Mouse (Mus musculus): ENCODE results near the gene Tmem59l. TPM values are rescaled to one million over a fixed set of nuclear protein-coding genes. Genes with fewer than 3 reads are reported as not detected.

Gene Tmem59l
- polyA plus RNA-seq, 1 experiment from 2014 or later, result 2.4 TPM

DNA sequence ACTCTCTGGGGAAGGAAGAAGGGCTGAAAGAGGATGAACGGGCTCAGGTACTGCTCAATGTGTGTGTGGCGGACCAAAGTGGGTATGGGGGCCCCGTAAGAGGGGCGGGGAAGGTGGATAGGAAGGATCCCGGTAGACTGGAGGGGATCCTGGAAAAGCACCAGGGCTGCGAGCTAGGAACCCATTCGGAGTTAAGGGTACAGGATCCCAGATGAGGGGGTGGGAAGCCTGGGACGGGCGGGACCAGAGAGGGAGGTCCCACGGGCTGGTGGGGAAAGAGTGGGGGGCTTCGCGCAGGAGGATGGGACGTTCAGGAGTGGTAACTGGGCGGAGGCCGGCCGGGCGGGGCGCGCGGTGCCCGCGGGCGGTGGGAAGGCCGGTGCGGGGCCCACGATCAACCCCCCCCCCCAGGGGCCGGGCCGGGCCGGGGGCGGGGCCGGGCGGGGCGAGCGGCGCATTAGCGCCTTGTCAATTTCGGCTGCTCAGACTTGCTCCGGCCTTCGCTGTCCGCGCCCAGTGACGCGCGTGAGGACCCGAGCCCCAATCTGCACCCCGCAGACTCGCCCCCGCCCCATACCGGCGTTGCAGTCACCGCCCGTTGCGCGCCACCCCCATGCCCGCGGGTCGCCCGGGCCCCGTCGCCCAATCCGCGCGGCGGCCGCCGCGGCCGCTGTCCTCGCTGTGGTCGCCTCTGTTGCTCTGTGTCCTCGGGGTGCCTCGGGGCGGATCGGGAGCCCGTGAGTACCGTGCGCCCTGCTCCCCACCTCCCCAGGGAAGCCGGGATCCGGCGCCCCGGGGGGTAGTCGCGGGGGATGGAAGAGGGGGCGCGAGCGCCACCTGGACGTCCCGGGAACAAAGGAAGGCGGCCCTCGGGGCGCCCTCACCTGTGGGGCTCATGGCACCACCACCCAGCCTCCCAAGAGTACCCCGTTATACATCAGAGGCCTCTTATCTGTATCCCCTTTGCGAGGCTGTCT lies 5.8 kb upstream of the Tmem59l start, which contains the start of gene Crlf1:
Crlf1 (plus strand) TSS at position 495 of the 977 bp plus-strand sequence.
- Histone ChIP-seq H3K9ac (ENCODE audit: low read depth, low read length) (no peak within 1 kb of the TSS), H3K4me1 (replicated peaks; ENCODE audit: control insufficient read depth, insufficient read depth, low read length) (peaks cover 6% of the 10 kb centered on the region; the same call in 1 of the 2 replicates), H3K36me3 (ENCODE audit: control insufficient read depth, insufficient read depth) (no peaks in the 10 kb centered on the region), H3K27ac (ENCODE audit: low read depth, low read length) (no peak within 1 kb of the TSS), H3K27me3 (replicated peaks; ENCODE audit: control insufficient read depth, insufficient read depth, low read length) (peaks cover 95% of the 10 kb centered on the region), H3K4me3 (ENCODE audit: low read depth, low read length) (peak within 1 kb of the TSS; percentile 42), H3K9me3 (ENCODE audit: control insufficient read depth) (no peaks in the 10 kb centered on the region), H3K4me2 (replicated peaks; ENCODE audit: low read depth) (peak within 1 kb of the TSS; percentile 71)
- no peak for TF ChIP-seq CTCF (IDR thresholded peaks at IDR 0.05; ENCODE audit: low read depth)
- WGBS, result under 1% methylated on average over 65 of the region's 93 CpGs
- ATAC-seq, result peak; percentile 7; the same call in 1 of the 2 replicates

DNA sequence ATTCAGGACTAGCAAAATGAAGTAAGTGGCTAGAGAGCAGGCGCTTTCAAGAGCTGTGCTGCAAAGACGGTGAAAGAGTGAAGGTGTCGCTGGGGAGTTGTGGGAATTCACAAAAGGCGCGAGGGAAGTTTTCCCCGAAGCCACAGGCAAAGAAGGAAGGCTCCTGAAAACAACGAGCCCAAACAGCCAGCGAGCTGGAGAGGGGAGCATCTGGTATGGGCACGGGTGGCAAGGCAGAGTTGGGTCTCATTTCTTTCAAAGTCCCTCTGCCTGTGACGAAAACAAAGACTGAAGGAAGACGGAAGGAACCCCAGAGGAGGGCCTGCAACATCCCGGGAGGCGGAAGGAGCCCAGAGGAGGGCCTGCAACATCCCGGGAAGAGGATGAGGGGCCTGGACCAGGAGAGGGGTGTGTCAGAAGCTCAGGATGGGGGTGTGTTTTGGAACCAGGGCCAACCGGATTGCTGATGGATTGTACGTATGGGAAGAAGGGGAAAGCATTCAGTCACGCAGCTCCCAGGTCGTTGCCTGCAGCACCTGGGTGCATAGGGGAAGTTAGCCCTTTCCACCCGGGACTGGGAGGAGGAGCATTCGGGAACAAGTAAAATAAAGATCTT lies 3.8 kb upstream of the Tmem59l start:
- 0 out of 2 replicates have a peak overlapping the region, but pooled peaks have one; percentile 13 for H3K4me2 ChIP-seq (replicated peaks; ENCODE audit: low read depth)
- WGBS, result 6% methylated on average over 20 of the region's 20 CpGs
- ATAC-seq, result no peak
- H3K4me1 ChIP-seq (replicated peaks; ENCODE audit: control insufficient read depth, insufficient read depth, low read length), result peaks cover 6% of the 10 kb centered on the region; the same call in 1 of the 2 replicates
- no peaks in the 10 kb centered on the region for H3K9me3 ChIP-seq (ENCODE audit: control insufficient read depth)
- H3K27ac ChIP-seq (ENCODE audit: low read depth, low read length), result no peak overlapping the region
- H3K4me3 ChIP-seq (ENCODE audit: low read depth, low read length), result no peak overlapping the region
- no peak overlapping the region for H3K9ac ChIP-seq (ENCODE audit: low read depth, low read length)
- H3K36me3 ChIP-seq (ENCODE audit: control insufficient read depth, insufficient read depth), result no peaks in the 10 kb centered on the region
- TF ChIP-seq CTCF (IDR thresholded peaks at IDR 0.05; ENCODE audit: low read depth), result no peak
- H3K27me3 ChIP-seq (replicated peaks; ENCODE audit: control insufficient read depth, insufficient read depth, low read length), result peaks cover 98% of the 10 kb centered on the region

DNA sequence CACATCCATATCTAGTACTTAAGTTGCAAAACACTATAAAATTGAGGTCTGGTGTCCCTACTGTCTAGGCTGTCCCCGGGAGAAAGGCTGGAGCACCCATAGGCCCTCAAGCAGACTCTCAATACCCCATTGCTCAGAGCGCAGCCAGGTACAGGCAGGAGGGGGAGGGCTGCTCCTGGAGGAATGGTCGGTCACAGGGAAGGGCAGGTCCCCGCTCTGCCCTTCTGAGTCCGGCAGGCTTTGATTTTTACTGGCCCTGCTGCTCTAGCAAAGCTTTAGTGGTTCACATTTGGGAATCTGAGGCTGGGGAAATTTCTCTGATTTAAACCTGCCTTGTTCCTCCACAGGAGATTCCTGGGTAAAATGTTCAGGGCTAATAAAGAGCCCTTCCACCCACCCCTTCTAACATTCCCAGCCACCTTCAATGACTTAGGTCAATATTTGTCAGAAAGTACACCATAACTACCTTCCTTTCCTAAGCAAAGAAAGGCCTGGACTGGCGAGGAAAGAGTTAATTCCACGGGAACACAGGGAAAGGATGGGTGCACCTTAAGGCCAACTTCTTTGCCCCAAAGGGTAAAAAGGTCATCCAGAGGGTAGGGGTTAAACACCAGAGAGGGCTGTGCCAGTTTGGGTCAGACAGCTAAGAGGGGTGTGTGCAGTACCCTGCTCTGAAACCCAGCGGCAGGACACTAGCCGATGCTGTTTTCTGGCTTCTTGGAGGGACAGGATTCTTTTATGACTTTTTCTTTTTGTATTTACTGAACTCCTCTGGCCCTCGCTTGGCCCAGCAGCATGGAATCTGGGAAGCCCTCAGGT lies 3.1 kb upstream of the Tmem59l start:
- Histone ChIP-seq H3K36me3 (ENCODE audit: control insufficient read depth, insufficient read depth) (no peaks in the 10 kb centered on the region), H3K4me2 (replicated peaks; ENCODE audit: low read depth) (0 out of 2 replicates have a peak overlapping the region, but pooled peaks have one; percentile 55), H3K9me3 (ENCODE audit: control insufficient read depth) (no peaks in the 10 kb centered on the region), H3K27ac (ENCODE audit: low read depth, low read length) (no peak overlapping the region), H3K9ac (ENCODE audit: low read depth, low read length) (no peak overlapping the region), H3K4me1 (replicated peaks; ENCODE audit: control insufficient read depth, insufficient read depth, low read length) (peaks cover 6% of the 10 kb centered on the region; the same call in 1 of the 2 replicates), H3K4me3 (ENCODE audit: low read depth, low read length) (no peak overlapping the region), H3K27me3 (replicated peaks; ENCODE audit: control insufficient read depth, insufficient read depth, low read length) (peaks cover 98% of the 10 kb centered on the region)
- ATAC-seq, result no peak
- WGBS, result 16% methylated on average over 10 of the region's 10 CpGs
- TF ChIP-seq CTCF (IDR thresholded peaks at IDR 0.05; ENCODE audit: low read depth), result no peak

DNA sequence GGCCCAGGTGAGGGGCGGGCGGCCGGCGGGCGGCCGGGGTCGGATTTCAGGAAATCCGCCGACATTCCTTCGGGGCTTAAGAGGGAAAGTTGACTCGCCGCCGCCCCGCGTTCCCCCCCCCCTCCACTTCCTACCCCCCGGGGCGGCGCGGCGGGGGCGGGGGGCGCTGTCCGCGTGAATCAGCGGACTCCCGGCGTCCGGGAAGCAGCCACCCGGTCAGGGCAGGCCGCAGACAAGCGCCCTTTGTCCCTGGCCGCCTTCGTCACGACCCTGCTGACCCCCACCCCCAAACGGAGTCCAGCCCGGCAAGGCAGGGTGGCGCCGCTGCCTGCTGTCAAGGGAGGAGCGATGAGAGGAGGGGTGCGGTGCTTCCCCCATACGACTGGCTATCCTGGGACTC lies 2.4 kb upstream of the Tmem59l start:
- no peaks in the 10 kb centered on the region for H3K36me3 ChIP-seq (ENCODE audit: control insufficient read depth, insufficient read depth)
- H3K27ac ChIP-seq (ENCODE audit: low read depth, low read length), result no peak overlapping the region
- H3K27me3 ChIP-seq (replicated peaks; ENCODE audit: control insufficient read depth, insufficient read depth, low read length), result peaks cover 98% of the 10 kb centered on the region
- no peaks in the 10 kb centered on the region for H3K9me3 ChIP-seq (ENCODE audit: control insufficient read depth)
- peak overlapping the region; percentile 39 for H3K4me3 ChIP-seq (ENCODE audit: low read depth, low read length)
- H3K4me1 ChIP-seq (replicated peaks; ENCODE audit: control insufficient read depth, insufficient read depth, low read length), result peaks cover 6% of the 10 kb centered on the region; the same call in 1 of the 2 replicates
- no peak overlapping the region; the same call in 1 of the 2 replicates for H3K9ac ChIP-seq (ENCODE audit: low read depth, low read length)
- ATAC-seq, result 0 out of 2 replicates have a peak, but pooled peaks have one; percentile 3
- 2% methylated on average over 37 of the region's 41 CpGs for WGBS
- no peak for TF ChIP-seq CTCF (IDR thresholded peaks at IDR 0.05; ENCODE audit: low read depth)
- H3K4me2 ChIP-seq (replicated peaks; ENCODE audit: low read depth), result peak overlapping the region; percentile 55

DNA sequence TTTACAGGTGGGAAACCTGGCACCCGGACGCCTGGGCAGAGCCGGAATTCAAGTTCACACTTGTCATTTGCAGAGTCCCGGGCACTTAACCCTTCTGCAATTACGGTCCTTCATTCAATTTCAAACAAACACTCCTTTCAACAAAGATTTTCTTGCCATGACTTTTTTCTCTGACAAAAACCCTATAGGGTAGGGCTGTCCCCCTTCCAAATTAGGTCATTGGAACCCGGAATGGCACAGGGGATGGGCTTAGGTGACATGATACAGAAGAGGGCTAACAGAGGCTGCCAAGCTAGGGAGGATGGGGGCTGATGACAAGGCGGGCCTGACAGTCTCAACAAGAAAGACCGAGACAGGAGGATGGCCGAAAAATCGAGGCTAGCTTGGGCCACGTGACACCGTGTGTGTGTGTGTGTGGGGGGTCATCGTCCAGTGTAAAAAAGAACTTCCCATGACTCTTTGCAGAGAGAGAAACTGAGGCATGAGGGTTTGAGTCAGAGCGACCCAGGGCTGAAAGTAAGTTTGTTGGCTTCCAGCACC lies 1.8 kb upstream of the Tmem59l start:
- Histone ChIP-seq H3K4me2 (replicated peaks; ENCODE audit: low read depth) (peak overlapping the region; percentile 65), H3K9me3 (ENCODE audit: control insufficient read depth) (no peaks in the 10 kb centered on the region), H3K36me3 (ENCODE audit: control insufficient read depth, insufficient read depth) (no peaks in the 10 kb centered on the region), H3K9ac (ENCODE audit: low read depth, low read length) (no peak overlapping the region), H3K4me1 (replicated peaks; ENCODE audit: control insufficient read depth, insufficient read depth, low read length) (peaks cover 6% of the 10 kb centered on the region; the same call in 1 of the 2 replicates), H3K4me3 (ENCODE audit: low read depth, low read length) (peak overlapping the region; percentile 39), H3K27ac (ENCODE audit: low read depth, low read length) (no peak overlapping the region), H3K27me3 (replicated peaks; ENCODE audit: control insufficient read depth, insufficient read depth, low read length) (peaks cover 95% of the 10 kb centered on the region)
- TF ChIP-seq CTCF (IDR thresholded peaks at IDR 0.05; ENCODE audit: low read depth), result no peak
- ATAC-seq, result no peak
- WGBS, result 5% methylated on average over 14 of the region's 14 CpGs
